Comparison of ENCODE assay signal across 13 mouse cellular contexts in the genomic region with DNA sequence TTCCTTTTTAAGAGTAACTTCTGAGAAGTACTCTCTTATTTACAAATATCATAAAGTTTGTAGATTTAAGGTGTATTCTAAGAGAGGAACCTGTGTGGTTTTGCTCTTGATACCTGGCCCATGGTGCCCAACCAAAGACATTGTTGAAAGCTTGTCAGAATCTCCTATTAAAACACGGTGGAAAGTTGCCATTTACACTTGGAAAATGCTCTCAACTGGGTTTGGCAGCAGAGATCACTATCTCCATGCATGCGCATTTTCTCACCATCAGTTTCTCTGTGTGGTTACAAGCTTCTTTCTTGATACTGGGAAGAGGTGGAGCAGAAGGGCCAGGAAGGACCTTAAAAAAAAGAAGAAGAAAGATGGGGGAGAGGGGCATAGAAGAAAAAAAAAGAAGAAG.
"Had no signal": no experiment of that assay in that cellular context is flagged by ENCODE, and none has a peak within 500 bp of the region (broad histone marks: within the 10 kb centered on the region; RNA-seq: fewer than 3 reads in every experiment).

No protein-coding gene starts in this region.

- DNase-seq: gastrocnemius, postnatal 14 days; gastrocnemius, postnatal 36 days; heart, adult 11 months; heart, adult 2 months; heart, postnatal 14 days; heart, postnatal 36 days; kidney, adult 11 months; kidney, adult 8-10 months; kidney, postnatal 10 days; kidney, postnatal 25 days; kidney, postnatal 4 days; liver; liver, embryonic 13.5 days had no signal
